Mouse (Mus musculus): ENCODE data around the gene Borcs8.

- TF ChIP-seq CTCF (IDR thresholded peaks at IDR 0.05; ENCODE audit: low read depth, low read length) = no peak
- no peak for TF ChIP-seq POLR2A (IDR thresholded peaks at IDR 0.05; ENCODE audit: borderline replicate concordance, low read depth, low read length)
Observed at GRCm38 (mm10) chr8:70179082-70179481, 39.8 kb downstream of the Borcs8 start.

Data from bone marrow macrophage, adult 2 months (primary cell).